Mouse (Mus musculus): Measurements from ENCODE around the gene Ano2.

- TF ChIP-seq MYOD1 (IDR thresholded peaks at IDR 0.05; ENCODE audit: control insufficient read depth in 1 of 3, insufficient read length in 2 of 3, low read depth in 2 of 3) (no peak), CEBPB (IDR thresholded peaks at IDR 0.05; ENCODE audit: insufficient read depth, poor library complexity, severe bottlenecking) (no peak), POLR2A (IDR thresholded peaks at IDR 0.05; ENCODE audit: insufficient read length, low read depth) (no peak), REST (IDR thresholded peaks at IDR 0.05; ENCODE audit: insufficient read depth, insufficient read length) (no peak), MAX (IDR thresholded peaks at IDR 0.05; ENCODE audit: low read depth) (no peak)
These were observed 113.3 kb downstream of the Ano2 start for GRCm38 (mm10) chr6:125803364-125804011.

Measured in myocyte (in vitro differentiated cells).